Mouse (Mus musculus) kidney, postnatal 14 days (tissue): Measurements from ENCODE around the gene Tead4.
A peak's percentile ranks its signal among the peaks of the same experiment; 100 is the strongest.

Source experiments
- DNase-seq: peaks from one replicate; pipeline ENCODE4 v3.0.0; 2022; ENCODE audit warnings: mixed read lengths

The Tead4 gene

DNA sequence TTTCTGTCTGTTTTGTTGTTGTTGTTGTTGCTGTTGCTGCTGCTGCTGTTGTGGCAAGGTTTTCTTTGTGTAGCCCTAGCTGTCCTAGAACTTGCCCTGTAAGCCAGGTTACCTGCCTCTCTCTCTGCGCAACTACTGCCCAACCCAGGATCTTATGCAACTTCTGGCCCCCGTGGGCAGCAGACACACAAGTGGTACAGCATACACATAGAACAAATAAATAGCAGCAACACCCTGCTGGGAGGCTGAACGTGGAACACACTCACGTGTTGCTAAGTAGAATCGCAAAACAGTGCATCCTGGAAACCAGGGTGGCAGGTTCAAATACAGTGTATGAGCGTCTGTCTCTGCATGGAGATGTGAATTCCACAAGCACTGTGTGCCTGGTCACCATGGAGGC is 11.9 kb downstream of the Tead4 start:
- no peak for DNase-seq

DNA sequence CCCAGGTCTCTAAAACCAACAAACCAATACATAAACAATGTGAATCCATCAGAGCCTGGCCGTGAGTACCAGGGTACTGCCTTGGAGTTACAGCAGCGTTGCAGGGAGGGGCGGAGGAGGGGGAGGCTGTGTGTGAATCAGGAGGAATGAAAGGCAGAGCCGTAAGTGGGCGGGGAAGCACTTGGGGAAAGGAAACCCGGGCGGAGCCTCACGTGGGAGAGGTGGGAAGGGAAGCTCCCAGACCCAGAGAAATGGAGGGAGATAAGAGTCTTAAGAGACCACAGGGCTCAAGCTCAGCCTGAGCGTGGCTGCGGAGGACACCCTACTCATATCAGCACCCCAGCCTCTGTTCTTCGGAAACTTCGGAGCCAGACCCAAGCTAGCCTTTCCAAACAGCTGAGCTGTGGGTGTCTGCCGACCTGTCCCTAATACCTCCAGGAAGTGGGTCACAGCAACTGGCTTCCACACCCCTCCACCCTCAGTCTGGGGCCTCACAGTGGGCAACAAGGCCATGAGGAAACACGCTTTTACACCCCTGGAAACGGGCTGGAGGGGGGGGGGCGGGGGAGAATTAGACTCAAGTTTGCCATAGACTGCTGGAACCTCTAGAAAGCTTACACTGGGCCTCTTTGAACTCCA is 14.7 kb downstream of the Tead4 start:
- DNase-seq: peak; percentile 72

DNA sequence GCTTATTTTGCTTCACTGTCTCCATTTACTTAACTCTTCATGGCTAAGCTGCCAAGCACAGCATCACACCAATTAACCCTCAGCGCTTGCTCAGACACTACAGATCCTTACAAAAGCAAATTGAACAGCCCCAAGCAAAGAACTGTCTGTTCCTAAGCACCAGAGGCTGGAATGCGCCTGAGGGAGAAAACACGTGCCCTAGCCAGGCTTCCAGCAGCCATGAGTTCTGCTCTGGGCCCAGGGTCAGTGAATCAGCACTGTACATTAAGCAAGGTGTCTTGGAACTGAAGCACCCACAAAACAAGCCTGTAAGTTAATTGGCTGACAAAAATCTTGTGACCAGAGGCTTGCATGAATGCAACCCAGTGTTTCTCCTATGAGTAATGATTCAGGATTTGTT is 18.5 kb downstream of the Tead4 start:
- DNase-seq: no peak

DNA sequence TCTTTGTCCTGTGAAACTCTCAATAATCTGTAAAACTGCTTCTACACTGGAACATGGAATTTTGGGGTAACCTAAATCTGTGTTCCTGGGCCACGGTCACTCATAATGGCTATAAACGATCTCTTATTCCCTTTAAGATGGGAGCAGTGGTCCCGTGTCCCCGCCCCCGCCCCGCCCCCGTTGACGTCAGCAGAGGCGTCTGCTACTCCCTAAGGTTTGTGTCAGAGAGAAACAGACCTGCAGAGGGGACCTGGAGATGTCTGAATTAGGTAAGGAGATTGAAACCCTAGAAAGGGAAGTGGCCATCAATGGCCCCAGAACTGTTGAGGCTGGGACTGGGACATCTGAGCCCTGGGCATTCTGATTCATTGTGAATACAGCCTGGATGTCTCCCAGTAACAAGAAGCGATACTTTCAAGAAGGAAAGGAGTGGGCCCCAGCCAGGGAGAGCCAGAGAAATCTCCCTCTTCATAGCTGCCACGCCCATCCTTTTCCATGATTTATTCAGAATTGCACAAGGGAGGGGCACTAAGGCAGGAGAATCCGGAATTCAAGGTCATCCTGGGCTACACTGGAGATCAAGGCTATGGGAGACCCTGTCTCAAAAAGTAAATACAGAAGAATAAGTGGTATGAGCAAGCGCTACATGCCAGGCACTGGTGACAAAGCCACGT is 20.0 kb downstream of the Tead4 start:
- DNase-seq: no peak

DNA sequence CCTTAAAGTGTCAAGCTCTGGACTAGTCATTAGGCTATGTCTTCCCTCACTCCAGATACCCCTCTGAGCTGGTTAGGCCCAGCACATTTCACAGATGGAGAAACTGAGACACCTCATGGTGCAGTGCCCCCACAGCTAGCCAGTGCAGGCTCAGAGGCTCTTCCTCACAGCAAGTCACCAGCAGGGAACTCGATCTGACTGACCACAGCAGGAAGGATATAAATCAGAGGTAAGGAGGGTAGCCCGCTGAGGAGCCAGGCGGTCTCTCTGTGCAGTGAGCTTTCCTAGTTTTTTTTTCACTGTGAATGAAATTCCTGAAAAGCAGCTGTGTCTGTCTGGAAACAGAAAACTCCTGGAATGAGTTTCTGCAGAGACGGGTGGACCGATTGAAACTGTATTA is 21.0 kb downstream of the Tead4 start:
- DNase-seq: no peak

DNA sequence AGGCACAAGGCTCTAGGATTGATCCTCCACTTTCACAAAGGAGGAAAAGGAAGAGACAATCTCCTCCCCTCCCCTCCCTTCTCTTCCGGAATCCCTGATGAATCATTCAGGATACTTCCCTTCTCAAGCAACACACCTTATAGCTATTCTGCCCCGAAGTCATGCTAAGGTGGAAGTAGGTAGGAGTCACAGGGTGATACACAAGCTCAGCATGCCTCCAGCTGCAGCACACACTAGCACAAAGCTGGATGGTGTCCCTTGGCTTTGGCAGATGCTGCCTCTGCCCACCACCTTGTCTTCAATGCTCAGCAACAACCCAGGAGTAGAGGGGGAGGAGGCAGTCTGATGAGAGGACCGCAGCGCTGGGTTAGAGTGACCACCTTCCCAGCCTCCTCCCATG is 21.5 kb downstream of the Tead4 start:
- DNase-seq: no peak

DNA sequence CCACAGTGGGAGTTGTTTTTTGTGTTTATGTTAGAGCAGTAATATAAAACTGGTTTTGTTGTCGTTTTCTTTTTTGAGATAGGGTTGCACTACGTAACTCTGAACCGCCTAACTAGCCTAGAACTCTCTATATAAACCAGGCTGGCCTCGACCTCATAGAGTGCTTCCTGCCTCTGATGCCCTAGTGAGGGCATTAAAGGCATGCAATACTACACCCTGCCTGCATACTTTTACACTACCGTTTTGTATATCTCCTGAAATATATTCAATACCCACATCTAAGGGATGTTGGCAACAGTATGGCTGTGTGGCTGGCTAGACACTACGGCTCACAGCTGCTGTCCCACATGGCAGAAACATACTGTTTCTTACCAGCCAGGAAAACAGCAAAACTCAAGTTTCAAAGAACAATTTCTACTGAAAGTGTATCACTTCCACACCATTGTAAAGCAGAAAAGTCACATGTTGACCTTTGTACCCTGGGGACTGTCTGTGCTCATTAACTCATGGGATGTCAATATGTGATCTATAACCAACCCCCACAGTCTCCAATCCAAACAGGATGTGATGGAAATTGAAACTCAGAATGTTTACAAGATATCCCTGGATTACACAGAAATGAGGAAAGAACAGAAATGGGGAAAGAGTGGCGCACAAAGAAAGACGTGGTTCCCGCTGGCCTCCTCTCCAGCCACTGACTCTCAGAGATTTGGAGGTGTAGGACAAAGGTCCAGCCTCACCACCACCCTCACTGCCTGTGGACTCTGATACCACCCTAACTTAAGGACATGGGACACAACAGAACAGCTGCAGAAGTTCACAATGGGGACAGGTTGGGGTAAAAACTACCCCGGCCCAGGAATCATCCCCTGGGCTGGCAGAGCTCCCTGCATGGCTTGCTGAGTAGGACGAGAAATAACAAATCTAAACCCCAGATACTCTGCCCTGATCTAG is 23.2 kb downstream of the Tead4 start:
- no peak for DNase-seq

DNA sequence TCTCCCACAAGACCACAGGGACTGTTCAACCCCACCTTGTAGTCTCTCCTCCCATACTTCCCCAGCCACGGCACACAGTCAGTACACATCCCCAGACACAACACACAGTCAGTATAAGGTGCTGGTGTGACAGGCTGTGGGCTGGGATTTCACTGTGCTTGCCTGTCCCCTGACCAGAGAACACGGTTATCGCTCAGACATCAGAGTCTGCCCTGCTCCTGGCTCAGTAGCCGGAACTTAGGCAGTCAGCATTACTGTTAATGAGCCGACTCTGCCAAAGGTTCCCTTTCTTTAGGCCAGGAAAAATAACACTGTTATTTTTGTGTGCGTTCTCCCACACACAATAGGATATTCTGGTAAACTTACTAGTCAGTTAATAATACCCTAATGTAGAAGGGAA is 24.3 kb downstream of the Tead4 start:
- DNase-seq: no peak

DNA sequence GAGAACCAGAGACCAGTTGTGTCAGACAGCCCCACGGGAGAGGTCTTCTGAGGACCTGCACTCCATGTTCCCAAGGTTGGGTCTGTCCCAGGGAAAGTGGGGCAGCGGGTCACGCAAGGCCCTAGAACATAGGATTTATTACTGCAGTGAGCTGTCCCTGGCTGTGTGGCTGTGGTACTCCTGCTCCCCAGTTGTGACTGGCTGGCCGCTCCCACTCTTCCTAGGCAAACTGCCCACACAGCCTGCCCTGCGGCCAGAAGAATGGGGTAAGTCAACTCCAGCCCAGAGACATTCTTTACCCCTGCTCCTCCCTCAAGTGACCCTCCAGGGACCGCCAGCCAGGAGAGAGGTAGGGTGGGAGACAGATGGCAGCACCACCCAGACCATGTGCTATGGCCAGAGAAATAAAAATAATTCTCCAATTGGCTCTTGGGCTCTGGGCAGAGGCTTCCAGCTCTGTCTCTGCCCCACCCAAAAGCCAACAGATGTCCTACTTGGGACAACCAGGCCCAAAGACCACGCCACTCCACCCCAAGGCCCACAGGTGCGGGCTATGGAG is 25.0 kb downstream of the Tead4 start:
- peak; percentile 26 for DNase-seq

DNA sequence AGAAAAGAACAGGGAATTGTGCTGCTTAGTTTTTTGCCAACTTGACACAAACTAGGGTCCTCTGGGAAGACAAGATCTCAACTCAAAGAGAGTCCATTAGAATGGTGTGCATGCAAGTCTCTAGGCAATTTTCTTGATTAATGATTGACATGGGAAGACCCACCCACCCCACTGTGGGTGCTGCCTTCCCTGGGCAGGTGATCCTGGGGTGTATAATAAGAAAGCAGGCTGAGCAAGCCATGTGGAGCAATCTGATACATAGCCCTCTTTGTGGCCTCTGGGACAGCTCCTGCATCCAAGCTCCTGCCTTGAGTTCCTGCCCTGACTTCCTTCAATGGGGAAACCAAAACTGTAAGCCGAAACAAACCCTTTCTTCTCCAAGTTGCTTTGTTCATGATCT is 27.1 kb downstream of the Tead4 start:
- no peak for DNase-seq

DNA sequence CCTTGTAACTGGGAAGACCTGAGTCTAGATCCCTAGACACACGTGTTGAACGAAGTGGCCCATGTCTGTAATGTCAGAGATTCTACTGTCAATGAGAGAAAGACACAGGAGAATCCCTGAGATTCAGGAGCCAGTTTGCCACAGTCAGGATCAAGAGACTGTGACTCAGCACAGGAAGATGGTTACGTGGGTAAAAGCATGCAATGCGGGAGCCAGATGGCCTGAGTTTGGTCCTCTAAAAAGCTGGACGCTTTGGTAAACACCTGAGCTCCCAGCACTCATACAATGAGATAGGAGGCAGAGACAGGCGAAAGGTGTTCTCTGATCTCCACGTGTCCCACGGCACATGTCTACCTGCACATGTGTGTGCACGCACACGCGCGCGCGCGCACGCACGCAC is 27.9 kb downstream of the Tead4 start:
- DNase-seq: no peak

DNA sequence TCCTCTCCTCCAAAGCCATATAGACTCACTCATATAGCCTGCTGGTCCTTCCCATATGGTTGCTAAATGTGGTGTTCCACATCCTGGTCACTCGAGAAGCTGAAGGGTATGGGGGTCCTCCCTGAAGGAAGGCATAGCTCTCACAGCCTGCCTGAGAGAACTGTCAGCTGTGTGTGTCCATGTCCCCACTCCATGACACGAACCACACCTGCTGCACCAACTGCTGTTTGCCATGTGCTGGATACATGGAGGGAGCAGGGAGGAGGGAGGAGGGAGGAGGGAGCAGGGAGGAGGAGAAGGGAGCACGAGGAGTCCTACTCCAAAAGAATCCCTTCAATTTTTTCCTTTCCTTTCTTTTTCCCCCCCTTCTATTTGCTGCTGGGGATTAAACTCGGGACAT is 30.8 kb downstream of the Tead4 start:
- DNase-seq: no peak

DNA sequence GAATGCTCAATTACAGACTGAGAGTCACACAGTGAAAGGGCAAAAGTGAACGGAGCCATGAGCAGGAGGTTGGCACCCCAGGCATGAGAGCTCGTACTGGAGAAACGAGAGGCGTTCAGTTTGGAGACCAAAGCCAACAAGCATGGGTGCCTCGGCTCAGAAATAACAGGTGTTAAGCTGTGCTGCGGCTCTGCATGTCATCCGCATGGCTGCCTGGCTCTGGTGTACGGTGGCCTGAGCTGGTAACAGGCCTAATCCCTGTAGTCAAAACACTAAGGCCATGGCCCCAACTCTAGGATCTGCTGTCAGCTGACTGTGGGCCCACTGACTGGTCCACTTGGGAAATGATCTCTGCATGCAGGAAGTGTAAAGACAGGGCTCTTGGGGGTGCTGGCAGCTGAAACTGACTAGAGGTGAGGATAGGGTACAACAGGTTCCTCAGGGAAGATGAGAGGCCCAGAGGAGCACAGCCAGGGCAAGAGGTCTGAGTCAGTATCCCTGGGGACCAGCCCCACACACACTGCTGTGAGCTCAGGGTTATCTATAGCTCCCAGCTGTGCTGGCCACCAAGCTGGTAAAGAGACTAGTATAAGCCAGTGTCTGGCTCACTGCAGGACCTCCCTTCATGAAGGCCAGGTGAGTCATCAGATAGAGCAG is 35.6 kb downstream of the Tead4 start:
- no peak for DNase-seq

DNA sequence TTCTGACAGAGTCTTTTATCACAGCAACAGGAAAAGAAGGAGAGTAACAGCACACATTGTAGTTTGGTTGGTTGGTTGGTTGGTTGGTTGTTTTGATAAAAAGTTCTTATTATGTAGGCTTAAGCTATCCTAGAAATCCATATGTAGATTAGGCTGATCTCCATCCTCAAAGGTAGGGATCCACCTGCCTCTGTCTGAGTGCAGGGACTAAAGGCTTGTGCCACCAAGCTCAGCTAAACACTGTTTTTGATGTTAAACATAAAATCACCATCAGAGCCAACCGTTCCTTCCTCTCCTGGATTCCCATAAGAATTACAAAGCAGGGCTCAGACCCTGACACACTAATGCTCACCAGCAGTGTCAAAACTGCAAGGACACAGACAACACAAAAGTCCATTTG is 39.1 kb downstream of the Tead4 start:
- DNase-seq: no peak

DNA sequence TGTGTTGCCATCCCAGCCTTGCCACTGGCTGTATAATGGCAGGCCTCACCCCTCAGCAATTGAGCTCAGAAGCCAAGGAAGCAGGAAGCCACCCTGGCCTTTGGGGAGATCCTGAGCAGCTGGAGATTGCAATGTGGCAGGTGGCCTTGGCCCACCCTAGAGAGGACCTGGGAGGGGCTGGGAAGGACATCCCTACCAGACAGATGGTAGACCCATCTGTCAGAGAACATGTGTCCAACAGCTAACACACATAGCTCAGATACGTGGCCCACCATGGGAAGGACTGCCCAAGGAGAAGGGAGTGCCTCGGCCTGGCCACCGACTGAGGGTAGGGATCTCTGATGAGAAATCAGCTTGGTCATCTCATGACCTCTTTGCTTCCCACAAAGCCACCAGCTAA is 41.4 kb downstream of the Tead4 start:
- no peak for DNase-seq

DNA sequence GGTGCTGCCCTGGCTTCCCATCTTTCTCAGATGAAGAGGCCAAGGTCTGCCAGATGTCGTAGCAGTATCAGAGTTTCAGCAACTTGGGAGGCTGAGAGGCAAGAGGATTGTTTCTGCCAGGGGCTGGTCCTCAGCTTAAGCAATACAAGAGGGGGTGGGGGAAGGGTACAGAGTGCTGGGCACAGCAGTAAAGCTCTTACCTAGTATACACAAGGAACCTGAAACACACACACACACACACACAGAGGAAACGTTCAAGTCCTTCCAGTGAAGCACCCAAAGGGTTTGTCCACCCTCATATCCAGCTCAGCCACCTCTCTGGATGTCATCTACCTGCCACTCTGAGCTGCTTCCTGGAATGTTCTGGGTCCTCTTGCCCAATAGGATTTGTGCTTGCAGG is 44.7 kb downstream of the Tead4 start:
- no peak for DNase-seq

DNA sequence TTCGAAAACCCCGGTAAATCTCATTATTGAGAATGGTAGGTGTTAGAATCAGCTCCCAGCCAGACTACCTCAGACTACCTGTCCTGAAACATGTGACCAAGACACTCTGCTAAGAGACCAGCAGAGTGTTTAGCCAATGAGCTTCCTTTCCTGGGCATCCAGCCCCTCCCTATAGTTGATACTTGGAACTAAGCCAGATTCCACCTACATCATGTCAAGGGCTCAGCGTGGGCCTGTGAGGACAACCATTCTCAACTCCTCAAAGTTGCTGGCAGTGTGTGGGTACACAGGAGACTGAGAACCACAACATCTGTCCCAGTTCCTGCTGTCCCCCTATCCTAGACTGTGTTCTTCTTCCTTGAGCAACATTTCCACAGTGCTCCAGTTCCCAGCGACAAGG is 45.3 kb downstream of the Tead4 start:
- DNase-seq: no peak

DNA sequence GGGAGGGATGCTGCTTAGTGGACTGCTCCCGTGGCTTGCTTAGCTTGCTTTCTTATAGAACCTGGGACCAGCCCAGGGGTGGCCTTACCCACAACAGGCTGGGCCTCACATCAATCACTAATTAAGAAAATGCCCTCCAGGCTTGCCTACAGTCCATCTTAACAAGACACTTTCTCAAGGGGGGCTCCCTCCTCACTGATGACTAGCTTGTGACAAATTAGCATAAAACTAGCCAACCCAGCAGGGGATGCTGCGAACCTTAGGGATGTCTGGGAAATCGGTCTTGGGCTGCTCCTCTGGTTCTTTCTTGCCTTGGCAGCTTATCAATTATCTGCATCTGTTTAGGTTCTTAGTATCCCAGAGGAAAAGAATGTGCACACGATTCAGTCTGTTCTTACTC is 46.1 kb downstream of the Tead4 start:
- no peak for DNase-seq

DNA sequence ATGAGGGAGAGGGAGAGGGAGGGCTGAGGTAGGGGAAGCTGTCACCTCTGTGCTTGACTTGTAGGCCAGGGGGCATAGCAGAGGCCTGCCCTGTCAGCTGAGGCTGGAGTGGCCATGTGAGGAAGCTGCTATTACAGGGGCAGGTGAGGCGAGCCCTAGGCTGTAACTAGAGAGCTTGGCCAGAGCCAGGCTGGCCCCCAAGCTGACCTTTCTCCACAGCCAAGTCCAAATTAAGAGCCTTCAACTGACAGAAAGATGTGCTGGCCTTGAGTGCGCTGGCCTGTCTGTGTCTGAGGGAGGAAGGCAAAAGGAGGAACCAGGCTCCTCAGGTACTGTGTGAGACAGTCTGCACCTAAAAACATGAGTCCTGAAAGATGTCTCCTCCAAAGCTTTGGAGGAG is 47.5 kb downstream of the Tead4 start:
- no peak for DNase-seq

DNA sequence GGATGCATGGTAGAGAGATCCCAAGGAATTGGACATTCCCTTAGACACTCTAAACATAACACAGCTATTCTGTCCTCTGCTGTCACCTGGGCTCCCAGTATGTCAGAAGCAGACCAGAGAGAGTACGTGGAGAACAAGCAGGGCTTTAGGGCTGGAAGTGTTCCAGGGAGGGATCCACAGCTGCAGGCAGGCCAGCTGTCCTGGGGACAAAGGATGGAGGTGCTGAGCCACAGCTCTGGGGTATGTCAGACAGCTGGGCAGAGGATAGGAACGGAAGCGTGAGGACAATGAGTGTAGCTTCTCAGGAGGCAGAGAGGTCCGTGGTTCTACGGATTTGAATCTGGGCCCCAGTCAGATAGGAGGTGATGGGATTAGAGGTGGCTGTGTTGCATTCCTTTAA is 50.0 kb downstream of the Tead4 start:
- DNase-seq: no peak

DNA sequence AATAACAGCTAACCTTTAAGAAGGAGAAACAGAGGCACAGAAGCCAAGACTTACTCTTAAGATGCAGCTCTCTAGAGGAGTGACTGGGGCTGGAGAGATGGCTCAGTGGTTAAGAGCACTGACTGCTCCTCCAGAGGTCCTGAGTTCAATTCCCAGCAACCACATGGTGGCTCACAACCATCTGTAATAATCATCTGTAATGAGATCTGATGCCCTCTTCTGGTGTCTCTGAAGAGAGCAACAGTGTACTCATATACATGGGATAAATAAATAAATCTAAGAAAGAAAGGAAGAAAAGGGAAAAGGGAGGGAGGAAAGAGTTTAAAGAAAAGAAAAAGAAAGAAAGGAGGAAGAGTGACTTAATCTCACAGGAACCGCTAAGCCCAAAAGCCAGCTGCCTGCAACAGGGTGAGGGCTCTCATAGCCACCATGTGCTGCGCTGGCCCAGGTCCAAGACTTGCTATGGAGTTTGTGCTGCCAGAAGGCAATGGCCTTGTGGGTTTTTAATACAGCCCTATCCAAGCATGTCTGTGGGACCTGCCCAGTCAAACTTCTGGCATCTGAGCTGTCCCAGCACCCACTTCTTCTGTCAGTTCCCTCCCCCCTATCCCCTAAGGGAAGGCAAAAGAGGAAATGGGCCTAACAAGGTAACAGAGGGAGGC is 63.4 kb downstream of the Tead4 start:
- peak; percentile 26 for DNase-seq

DNA sequence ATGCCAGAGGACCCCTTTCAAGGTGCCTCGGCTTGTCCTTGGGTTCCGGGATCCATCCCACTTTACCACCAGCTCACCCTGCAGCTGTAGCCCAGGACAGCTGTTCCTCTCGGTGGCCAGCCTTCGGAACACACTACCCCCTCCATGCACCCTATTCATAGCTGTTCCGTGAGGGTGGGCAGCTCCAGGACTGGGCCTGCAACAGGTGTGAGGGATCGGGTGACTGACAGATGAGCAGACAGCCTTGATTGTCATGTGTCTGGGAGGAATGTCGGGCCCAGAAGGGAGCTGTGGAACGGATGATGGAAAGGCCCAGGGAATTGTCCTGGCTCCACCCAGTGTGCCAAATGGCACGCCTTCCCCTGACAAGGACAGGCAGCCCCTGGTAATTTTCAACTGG is 64.0 kb downstream of the Tead4 start:
- DNase-seq: no peak

DNA sequence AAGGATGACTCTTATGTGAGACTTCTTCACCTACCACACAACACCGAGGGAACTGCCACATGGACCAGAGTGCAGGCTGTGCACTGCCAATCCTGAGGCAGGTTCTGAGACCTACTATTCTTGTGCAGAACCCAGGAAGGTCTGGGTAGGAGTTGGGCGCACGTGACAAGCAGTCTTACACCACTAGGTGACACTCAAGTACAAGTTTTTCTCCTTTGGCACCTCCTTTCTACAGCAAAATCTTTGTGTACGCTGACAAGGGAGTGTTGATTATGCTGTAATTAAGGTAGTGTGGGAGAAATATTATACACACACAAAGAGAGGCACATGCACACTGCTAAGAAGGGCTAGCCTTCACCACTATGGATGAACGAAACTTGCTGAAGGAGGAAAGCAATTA is 66.4 kb downstream of the Tead4 start:
- DNase-seq: peak; percentile 62
